Mouse (Mus musculus) CD4-positive, CD25-positive, alpha-beta regulatory T cell, adult 2 months (primary cell): Measurements from ENCODE around the gene Lsm12.

Experiments used
- DNase-seq: peaks from one replicate; pipeline ENCODE4 v3.0.0-alpha.2; 2012; ENCODE audit warnings: low read depth, low spot score

Lsm12 gene

GRCm38 (mm10) chr11:102117386-102117785 lies 67.7 kb downstream of the Lsm12 start:
- DNase-seq = no peak

- DNase-seq = no peak
These were observed 68.9 kb downstream of the Lsm12 start for GRCm38 (mm10) chr11:102116241-102116640.
